Mouse (Mus musculus) liver, adult 2 months (tissue): ENCODE measurements around the gene Pmvk. TPM values are rescaled to one million over a fixed set of nuclear protein-coding genes. Genes with fewer than 3 reads are reported as not detected.

Experiments used
- DNase-seq: peaks from one replicate; pipeline ENCODE4 v3.0.0-alpha.2; 2011; ENCODE audit warnings: low read depth, low spot score; ENCODE audit errors: extremely low read depth
- H3K27ac ChIP-seq: fragments of 200-500 bp; replicated peaks from 2 replicates; pipeline ENCODE4 v1.5.1; 2012; ENCODE audit warnings: low read depth, mild to moderate bottlenecking, control low read depth, inconsistent platforms, low read length; ENCODE audit not compliant: insufficient read depth
- H3K27me3 ChIP-seq: fragments of 200-500 bp; 2 replicates; pipeline ENCODE4 v1.6.1; 2012; ENCODE audit warnings: mild to moderate bottlenecking, moderate library complexity, low read length, inconsistent platforms; ENCODE audit not compliant: control insufficient read depth, insufficient read depth
- H3K36me3 ChIP-seq: fragments of 200-500 bp; 2 replicates; pipeline ENCODE4 v1.6.1; 2012; ENCODE audit warnings: low read length, inconsistent platforms; ENCODE audit not compliant: control insufficient read depth, insufficient read depth
- H3K4me1 ChIP-seq: fragments of 200-500 bp; 2 replicates; pipeline ENCODE4 v1.6.1; 2011; ENCODE audit warnings: low read length; ENCODE audit not compliant: control insufficient read depth, insufficient read depth
- H3K4me3 ChIP-seq: fragments of 200-500 bp; 2 replicates; pipeline ENCODE4 v1.5.1; 2011; ENCODE audit warnings: low read depth, mild to moderate bottlenecking, control low read depth, low read length, moderate library complexity; ENCODE audit not compliant: insufficient read depth
- H3K79me2 ChIP-seq: fragments of 200-500 bp; 2 replicates; pipeline ENCODE4 v1.6.1; 2012; ENCODE audit warnings: inconsistent platforms, mild to moderate bottlenecking, low read length, moderate library complexity; ENCODE audit not compliant: control insufficient read depth, insufficient read depth
- H3K9ac ChIP-seq: fragments of 200-500 bp; 2 replicates; pipeline ENCODE4 v1.6.1; 2012; ENCODE audit warnings: low read depth, mild to moderate bottlenecking, control low read depth, inconsistent platforms, low read length
- CTCF ChIP-seq: fragments of 200-500 bp; IDR thresholded peaks from 2 replicates; pipeline ENCODE4 v1.5.1; 2011; ENCODE audit warnings: low read depth, low read length, control low read depth
- POLR2A ChIP-seq: fragments of 200-500 bp; IDR thresholded peaks from 2 replicates; pipeline ENCODE4 v1.6.1; 2011; ENCODE audit warnings: low read length, control low read depth; ENCODE audit not compliant: insufficient read depth; ENCODE audit errors: extremely low read depth
- WGBS: fragments of 180-500 bp; shearing (Covaris S2); methylation state at CpG from one replicate; pipeline ENCODE4 v1.1.7; 2018; 5-methylcytosine and 5-hydroxymethylcytosine counted together
- polyA plus RNA-seq: library from polyadenylated mRNA; depleted of rRNA; stranded (reverse); fragments of >200 nt; gene quantifications from 2 replicates; pipeline ENCODE4 v1.2.3, GENCODE M21; 2012
- total RNA-seq: library from RNA; depleted of rRNA; stranded (reverse); fragments of >200 nt; gene quantifications from 2 replicates; pipeline ENCODE4 v1.2.3, GENCODE M21; 2014

Pmvk gene
- total and polyA plus RNA-seq, 2 experiments: 108 to 112 TPM

DNA sequence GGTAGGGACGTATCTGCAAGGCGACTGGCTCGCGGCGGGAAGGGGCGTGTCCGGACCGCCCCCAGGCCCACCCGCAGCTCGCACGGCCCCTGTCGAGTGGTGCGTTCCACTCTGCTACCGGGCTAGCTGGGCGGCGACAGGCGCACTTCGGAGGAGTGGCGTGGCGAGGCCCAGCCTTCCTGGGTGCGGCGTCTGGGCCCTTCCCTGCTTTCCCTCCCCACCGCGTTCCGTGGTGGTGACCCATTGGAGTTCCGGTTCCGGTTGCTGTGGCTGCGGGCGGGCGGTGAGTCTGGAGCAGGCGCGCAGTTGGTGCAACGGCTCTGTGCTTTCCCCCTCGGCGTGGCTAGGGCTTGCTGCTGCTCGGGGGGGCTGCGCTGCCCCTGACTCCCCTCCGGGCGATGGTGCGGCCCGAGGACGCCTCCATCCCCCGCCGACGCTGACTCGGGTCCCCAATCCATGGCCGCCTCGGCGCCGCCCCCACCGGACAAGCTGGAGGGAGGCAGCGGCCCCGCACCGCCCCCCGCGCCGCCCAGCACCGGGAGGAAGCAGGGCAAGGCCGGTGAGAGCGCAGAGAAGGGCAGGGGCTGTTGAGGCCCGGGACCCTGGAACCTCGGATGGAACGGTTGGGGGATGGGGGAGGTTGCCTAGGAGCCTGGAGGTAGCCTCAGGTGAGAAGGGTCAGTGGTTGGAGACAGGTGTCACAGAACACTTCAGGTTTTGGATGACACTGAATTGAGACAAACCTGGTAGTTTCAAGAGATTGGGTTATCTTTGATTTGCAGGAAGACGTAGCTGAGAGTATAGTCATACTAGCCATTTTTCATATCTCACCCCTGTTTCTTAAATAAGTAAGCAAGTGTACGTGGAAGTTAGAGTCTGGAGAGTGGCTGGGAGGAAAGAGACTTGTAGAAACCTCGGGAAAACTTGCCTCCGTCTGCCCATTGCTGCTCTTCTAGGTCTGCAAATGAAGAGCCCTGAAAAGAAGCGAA is 23.9 kb upstream of the Pmvk start, which contains the start of gene Pygo2:
Pygo2 (plus strand) TSS at position 44 of the 989 bp plus-strand sequence.
- Histone ChIP-seq H3K27ac (peak within 1 kb of the TSS; percentile 75), H3K79me2 (peaks cover 8% of the 10 kb centered on the region; the same call in 1 of the 2 replicates), H3K4me3 (peak within 1 kb of the TSS; percentile 89), H3K27me3 (no peaks in the 10 kb centered on the region), H3K4me1 (peaks cover 3% of the 10 kb centered on the region; the same call in 1 of the 2 replicates), H3K9ac (peak within 1 kb of the TSS; percentile 94), H3K36me3 (peaks cover 15% of the 10 kb centered on the region)
- 2% methylated on average over 66 of the region's 68 CpGs for WGBS
- peak; percentile 88 for DNase-seq
- TF ChIP-seq POLR2A (peak; percentile 66; the same call in 1 of the 2 replicates), CTCF (no peak)

DNA sequence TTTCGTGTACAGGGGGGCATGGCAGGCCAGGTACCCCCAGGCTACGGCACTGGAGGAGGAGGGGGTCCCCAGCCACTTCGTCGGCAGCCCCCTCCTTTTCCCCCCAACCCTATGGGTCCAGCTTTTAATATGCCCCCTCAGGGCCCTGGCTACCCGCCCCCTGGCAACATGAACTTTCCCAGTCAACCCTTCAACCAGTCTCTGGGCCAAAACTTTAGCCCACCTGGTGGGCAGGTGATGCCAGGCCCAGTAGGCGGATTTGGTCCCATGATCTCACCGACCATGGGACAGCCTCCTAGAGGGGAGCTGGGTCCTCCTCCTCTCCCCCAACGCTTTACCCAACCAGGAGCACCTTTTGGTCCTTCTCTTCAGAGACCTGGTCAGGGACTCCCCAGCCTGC is 21.7 kb upstream of the Pmvk start:
- Histone ChIP-seq H3K4me3 (no peak overlapping the region), H3K4me1 (peaks cover 5% of the 10 kb centered on the region), H3K9ac (no peak overlapping the region), H3K79me2 (peaks cover 8% of the 10 kb centered on the region; the same call in 1 of the 2 replicates), H3K27ac (no peak overlapping the region), H3K36me3 (peaks cover 10% of the 10 kb centered on the region), H3K27me3 (no peaks in the 10 kb centered on the region)
- 96% methylated on average over 8 of the region's 8 CpGs for WGBS
- no peak for TF ChIP-seq CTCF
- TF ChIP-seq POLR2A: no peak
- no peak for DNase-seq

GRCm38 (mm10) chr3:89434532-89434931 is 19.8 kb upstream of the Pmvk start:
- WGBS: 86% methylated on average over 11 of the region's 11 CpGs
- no peaks in the 10 kb centered on the region for H3K27me3 ChIP-seq
- H3K27ac ChIP-seq: no peak overlapping the region
- peaks cover 6% of the 10 kb centered on the region; the same call in 1 of the 2 replicates for H3K36me3 ChIP-seq
- H3K4me3 ChIP-seq: no peak overlapping the region
- peaks cover 5% of the 10 kb centered on the region for H3K4me1 ChIP-seq
- DNase-seq: no peak
- peaks cover 8% of the 10 kb centered on the region; the same call in 1 of the 2 replicates for H3K79me2 ChIP-seq
- TF ChIP-seq CTCF: no peak
- no peak for TF ChIP-seq POLR2A
- H3K9ac ChIP-seq: no peak overlapping the region

GRCm38 (mm10) chr3:89435041-89435440 is 19.3 kb upstream of the Pmvk start:
- Histone ChIP-seq H3K79me2 (peaks cover 8% of the 10 kb centered on the region; the same call in 1 of the 2 replicates), H3K9ac (no peak overlapping the region), H3K27me3 (no peaks in the 10 kb centered on the region), H3K27ac (no peak overlapping the region), H3K36me3 (peaks cover 6% of the 10 kb centered on the region; the same call in 1 of the 2 replicates), H3K4me1 (peaks cover 5% of the 10 kb centered on the region), H3K4me3 (no peak overlapping the region)
- WGBS: 84% methylated on average over 7 of the region's 7 CpGs
- TF ChIP-seq POLR2A (no peak), CTCF (no peak)
- no peak for DNase-seq

- H3K27me3 ChIP-seq: no peaks in the 10 kb centered on the region
- H3K9ac ChIP-seq: peak within 1 kb of the TSS; percentile 71
- TF ChIP-seq CTCF (no peak), POLR2A (no peak)
- H3K36me3 ChIP-seq: peaks cover 6% of the 10 kb centered on the region; the same call in 1 of the 2 replicates
- peaks cover 1% of the 10 kb centered on the region for H3K4me1 ChIP-seq
- H3K79me2 ChIP-seq: no peaks in the 10 kb centered on the region
- 9% methylated on average over 16 of the region's 16 CpGs for WGBS
- H3K27ac ChIP-seq: 0 out of 2 replicates have a peak within 1 kb of the TSS, but pooled peaks have one; percentile 15
- peak within 1 kb of the TSS; percentile 43 for H3K4me3 ChIP-seq
- DNase-seq: peak; percentile 73
Measured at GRCm38 (mm10) chr3:89436176-89437113, 17.9 kb upstream of the Pmvk start, which contains the start of gene Pbxip1. TSS of gene Pbxip1 (plus strand) at chr3:89436706.
